Mouse (Mus musculus) monocyte, adult 2 months (primary cell): ENCODE data around the gene Klf8.
"Not testable (repeated sequence)": the region's sequence is repeated elsewhere in the genome, so short reads cannot be mapped to it uniquely, and the experiment has no call there.

Source experiments
- DNase-seq, 2 experiments: peaks; one replicate each; pipeline ENCODE4 v3.0.0; 2022; ENCODE audit warnings: low spot score in 2 of 2, low read depth in 1 of 2

The Klf8 gene

DNA sequence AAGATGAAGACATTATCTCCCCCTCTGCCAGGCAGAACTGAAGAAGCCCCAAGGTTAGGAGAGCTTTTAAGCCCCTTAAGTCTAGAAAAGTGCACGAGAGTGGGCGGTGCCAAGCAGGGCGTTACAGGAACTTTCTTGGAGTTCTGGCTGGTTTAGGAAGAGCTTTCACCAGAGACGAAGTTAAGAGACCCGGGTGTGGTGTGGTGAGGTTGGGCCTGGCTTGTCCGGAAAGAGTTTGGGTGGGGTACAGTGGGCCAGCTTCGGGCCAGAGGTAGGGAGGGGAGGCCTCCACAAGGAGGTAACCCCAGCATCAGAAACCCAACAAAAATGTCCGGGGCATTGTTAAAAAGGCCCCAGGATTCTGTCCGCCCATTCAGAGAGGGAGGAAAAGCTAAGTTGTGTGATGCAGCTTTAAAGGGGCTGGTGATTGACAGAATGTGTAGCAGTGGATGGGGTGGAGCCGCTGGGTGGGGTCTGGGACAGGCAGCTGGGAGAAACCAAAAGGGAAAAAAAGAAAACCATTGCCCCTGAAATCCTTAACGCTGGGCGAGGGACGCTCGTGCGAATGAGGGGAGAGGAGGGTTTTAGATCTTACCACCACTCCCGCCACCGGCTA lies at the start of gene Klf8:
Gene Klf8, plus strand, starts transcription at position 163 of the 616 bp plus-strand sequence.
- DNase-seq, result no peak

DNA sequence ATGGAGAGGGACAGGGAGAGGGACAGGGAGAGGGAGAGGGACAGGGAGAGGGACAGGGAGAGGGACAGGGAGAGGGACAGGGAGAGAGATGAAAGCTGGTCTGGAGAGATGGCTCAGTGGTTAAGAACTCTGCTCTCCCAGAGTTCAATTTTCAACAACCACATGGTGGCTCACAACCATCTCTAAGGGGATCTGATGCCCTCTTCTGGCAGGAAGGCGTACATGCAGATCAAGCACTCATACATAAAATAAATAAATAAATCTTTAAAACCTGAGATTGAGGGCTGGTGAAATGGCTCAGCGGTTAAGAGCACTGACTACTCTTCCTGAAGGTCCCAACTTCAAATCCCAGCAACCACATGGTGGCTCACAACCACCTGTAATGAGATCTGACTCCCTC lies 38.1 kb upstream of the Klf8 start:
- not testable (repeated sequence) for DNase-seq

DNA sequence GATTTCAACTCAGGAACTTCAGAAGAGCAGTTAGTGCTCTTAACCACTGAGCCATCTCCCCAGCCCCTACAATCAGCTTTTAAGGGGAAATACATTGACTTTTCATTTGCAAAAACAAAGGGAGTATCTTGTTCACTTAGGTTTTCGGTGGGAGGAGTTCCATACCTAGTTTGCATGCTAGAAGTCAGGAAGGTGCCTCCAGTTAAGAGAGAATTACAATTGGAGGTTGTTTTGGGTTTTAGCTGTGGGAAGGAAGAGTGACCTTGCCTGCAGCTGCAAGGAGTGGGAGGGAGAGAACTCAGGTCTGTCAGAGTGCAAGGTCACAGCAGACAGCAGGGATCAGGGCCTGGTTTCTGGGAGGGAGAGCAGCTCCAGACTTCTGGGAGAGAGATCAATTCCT lies 26.2 kb upstream of the Klf8 start:
- DNase-seq, result no peak

DNA sequence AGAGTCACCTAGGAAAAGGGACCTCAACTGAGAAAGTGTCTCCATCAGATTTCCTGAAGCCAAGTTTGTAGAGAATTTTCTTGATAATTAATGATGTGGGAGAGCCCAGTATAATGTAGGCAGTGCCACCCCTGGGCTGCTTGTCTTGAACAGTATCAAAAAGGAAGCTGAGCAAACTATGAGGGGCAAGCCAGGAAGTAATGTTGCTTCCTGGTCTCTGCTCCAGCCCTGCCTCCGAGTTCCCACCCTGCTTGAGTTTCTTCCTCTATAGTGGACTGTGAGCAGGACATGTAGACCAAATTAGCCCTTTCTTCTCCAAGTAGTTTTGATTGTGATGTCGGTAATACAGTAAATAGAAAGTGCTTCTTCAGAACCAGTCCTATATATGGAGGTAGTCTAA lies 6.0 kb upstream of the Klf8 start:
- DNase-seq, result no peak

DNA sequence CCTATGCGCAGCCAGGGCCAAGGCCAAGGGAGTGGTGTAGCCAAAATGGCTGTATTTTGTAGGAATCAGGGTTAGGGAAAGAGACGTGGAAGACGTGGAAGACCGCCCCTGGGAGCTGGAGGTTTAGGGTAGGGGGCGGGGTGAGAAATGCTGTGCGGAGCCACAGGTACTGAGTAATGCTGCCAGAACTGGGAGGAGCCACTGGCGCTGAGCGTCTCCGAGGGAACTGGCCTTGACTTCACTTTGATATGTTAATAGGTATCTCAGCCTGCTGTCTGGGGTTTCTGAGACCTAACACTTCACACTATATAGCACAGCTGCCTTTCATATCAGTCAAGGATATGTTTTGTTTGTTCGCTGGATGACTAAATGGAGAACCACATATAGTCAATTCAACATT lies 4.0 kb upstream of the Klf8 start:
- no peak for DNase-seq

DNA sequence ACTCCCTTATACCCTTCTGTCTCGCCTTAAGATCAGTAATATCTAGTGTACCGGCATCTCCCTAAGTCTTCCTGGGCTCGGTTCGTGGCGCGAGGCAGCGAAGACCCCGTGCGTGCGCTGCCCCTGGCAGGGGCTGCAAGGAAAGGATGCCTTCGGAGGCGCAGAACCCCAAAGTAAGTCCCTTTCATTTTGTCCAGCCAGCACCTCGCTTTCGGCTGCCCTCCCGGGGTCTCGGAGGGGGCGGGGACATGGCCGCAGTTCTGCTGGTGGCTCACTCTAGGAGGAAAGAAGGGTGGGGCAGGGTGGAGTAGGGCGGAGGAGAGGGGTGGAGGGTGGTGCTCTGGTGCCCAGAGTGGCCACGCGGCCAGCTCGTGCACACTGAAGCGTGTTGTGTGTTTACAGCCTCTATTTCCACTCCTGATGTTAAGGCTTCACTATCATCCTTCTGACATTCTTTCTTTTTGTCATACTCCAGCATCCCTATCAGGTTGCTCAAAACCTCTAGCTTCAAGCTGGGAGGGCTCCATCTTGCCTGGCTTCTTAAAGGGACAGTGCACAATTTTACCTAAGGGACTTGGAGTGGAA lies 746 bp downstream of the Klf8 start:
- no peak for DNase-seq

DNA sequence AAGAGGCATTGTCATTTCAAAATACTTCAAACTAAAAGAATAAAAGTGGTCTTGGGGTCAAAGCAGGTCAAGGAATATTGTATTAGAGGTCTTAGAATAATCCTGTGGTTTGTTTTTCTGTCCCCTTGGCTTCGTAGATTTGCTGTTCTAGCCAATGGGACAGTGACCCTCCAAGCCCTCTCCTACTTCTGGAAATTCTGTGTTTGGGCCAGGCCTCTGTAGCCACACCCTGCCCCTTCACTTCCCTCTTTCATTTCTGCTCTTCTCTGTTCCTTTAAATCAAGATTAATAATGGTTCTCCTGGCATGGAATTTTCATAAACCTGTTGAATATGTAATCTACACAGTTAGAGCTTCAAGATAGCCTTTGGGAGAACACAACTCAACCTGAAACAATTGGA lies 17.0 kb downstream of the Klf8 start:
- no peak for DNase-seq

DNA sequence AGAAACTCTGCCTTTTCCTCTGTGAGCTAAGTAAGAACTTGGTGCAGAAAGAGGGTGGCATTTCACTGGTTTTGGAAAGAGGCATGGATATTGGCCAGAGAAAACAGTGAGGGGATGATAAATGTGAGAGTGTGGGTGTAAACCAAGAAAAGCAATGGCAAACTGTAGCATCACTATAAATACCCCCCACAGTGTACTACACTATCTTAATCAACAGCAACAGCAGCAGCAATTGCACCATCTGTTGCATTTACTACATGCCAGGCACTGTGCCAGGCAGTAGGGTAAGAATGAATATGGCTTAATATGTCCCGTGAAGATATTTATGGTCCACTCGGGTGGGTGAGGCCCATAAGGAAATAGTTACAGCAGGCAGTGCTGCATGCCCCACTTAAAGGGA lies 18.2 kb downstream of the Klf8 start:
- no peak for DNase-seq

DNA sequence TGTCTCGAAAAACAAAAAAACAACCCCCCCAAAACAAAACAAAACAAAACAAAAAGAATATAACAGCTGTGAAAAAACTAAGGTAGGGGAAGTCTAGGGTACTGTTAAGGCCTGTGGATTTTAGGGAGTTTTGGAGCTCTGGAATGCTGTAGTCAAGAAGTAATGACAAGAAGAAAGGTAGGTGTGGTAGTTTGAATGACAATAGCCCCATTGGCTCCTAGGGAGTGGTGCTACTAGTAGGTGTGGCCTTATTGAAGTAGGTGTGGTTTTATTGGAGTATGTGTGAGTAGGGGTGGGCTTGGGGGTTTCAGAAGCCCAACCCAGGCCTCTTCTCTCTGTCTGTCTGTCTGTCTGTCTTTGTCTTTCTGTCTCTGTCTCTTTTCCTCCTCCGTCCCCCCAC lies 44.9 kb downstream of the Klf8 start:
- no peak for DNase-seq

DNA sequence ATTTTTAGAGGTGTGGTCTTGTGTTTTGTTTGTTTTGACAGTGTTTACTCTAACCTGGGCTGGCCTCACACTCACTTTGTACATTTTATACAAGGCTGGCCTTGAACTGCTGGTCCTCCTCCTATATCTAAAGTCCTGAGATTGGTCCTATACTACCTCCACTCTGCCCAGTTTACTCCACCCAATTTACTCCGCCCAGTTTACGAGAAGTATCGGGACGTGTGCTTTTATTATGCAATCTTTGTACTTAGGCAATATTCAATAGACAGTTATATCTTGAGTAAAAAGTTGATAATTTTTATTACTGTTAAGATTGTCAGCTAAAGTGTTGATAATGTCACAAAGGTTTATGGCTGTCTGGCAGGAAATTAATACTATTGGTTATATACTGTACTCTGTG lies 74.1 kb downstream of the Klf8 start:
- no peak for DNase-seq

DNA sequence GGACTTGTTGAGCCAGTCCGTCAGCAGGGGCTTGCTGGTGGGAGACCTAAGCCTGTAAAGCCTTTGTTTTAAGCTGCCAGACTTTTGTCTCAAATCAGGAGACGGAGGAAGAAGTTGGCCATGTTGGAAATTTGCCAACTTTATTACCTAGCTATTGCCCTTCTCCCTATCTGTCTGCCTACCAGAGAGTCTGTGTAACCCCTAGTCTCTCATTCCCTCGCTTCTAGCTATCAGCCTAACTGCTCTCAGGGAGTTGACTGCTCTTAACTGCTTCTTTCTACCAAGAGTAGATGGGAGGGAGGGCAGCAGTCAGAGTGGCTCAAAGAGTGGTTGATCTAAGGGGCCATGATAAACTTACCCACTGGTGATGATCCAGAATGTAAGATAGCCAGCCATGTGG lies 85.8 kb downstream of the Klf8 start:
- no peak for DNase-seq

DNA sequence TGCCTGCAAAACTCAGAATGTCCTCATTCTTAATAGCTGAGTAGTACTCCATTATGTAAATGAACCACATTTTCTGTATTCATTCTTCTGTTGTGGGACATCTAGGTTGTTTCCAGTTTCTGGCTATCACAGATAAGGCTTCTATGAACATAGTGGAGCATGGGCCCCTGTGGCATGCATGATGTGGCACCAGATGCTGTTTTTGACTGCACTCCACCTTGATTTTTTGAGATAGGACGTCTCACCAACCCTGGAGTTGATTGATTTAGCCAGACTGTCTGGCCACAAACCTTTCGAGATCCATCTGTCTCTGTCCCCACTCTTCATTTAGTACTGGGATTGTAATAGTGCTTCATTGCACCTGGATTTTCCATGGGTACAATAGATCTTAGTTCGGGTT lies 96.9 kb downstream of the Klf8 start:
- not testable (repeated sequence) for DNase-seq

DNA sequence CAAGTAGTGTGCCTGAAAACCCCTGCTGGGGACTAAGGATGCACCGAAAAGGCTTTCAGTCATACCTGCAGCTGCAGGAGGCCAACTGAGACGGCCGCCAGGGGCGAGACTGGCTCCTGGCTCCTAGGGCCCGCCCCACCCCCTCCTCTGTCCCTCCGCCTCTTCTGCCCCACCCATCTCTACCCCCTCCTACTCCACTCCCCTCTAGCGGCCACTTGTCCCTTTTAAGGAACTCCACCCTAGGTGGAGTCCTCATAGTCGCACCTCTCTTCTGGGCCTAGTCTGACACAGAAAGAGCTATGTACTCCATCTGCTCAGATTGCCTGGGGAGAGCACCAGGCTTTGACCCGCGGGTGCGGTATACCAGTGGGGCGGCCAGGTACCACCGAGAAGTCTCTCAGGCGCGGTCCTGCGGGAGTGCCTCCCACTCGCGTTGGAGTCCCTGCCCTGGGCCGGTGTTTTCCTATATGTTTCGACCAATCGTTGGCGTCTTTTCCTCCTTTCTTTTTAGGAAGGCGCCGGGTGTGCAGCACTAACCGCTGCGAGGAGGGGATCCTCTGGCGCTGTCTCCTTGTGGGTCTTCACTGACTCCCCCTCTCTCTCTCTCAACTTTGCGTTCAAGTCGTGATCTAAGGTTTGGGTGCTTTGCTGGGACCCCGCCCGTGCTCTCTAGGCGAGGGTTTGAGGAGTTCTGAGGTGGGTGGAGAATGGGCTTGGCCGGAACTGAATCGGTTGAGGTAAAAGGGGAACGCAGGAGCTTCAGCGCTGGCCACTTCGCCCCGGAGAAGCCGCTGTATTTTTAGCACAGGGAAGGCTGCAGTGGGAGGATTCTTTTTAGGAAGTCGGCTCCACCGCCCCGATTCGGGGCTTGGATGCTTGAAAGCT lies 122.3 kb downstream of the Klf8 start:
- peak in 1 of 2 experiments; percentile 1 for DNase-seq

DNA sequence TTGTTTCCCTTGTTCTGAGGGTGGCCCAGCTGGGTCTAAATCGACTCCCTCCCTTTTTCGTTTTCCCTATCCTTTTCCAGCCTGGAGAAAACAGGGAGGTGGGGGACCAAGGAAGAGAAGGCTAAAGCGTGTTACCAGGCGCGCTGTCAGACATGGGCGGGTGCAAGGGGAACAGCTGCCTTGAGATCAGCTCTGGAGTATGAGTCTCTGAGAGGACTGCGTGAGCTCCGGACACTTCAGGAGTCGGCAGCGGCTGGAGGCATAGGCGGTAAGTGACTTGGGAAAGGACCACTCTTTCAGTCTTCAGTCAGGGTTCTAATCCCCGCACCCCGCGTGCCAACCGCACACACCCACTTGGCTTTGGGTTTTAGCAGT lies 122.9 kb downstream of the Klf8 start:
- DNase-seq, result no peak

DNA sequence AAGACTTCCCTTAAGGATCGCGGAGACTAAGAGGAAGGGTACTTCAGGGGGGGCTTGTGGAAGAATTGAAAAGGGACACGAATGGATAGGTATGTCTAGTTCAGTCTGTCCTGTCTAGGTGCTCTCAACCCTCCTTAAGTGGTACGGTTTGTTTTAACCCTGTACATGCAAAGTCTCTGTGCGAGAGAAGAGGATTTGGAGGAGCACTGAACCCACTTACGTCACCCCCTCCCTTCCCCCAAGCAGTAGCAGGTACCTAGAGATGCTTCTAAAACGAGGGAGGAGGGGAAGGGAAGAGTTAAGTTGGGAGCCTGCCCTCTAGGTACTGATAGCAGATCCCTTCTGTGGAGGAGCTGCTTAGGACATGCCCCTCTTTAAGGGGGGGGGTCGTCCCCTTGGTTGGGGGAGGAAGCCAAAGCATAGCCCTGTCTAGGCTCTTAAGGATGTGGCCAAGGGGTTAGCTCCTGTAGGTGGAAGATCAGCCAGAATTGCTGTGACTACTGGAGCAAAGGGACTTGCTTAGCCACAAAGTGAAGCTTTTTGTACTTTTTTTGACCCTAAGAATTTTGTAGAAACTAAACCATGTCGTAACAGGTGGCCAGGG lies 123.5 kb downstream of the Klf8 start:
- no peak for DNase-seq

DNA sequence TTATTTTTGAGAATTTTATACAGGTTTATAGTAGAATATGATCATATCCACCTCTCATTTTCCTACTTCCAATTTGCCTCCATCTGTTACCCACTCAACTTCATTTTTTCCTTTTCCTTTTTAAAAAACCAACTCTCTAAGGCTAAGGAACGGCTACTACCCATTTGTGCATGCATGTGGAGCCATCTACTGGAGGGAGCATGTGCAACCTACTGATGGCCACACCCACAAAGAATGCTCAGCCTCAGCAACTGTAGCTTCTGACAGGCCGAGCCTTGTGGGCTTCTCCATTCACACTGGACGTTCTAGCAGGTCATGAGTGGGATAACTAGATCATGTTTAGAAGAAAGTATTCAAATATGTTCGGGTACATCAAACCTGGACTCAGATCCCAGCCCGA lies 129.5 kb downstream of the Klf8 start:
- DNase-seq, result no peak

DNA sequence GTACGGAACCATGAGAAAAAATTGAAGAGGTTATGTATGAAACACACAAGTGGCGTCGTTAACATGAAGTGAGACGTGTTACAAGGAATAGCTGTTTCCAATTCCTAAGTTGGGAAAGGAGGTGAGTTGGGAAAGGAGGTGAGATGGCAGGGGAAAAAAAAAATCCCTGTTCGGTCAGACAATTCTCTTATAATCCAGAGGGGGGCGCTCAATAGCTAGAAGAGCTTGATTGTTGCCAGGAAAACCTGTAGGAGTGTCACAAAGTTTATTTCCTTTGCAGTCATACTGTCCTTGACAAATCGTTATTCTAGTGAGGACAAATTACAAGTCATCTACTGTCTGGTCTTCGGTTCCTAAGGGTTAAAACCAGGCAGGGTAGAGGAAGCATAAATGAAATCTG lies 132.5 kb downstream of the Klf8 start:
- no peak for DNase-seq

DNA sequence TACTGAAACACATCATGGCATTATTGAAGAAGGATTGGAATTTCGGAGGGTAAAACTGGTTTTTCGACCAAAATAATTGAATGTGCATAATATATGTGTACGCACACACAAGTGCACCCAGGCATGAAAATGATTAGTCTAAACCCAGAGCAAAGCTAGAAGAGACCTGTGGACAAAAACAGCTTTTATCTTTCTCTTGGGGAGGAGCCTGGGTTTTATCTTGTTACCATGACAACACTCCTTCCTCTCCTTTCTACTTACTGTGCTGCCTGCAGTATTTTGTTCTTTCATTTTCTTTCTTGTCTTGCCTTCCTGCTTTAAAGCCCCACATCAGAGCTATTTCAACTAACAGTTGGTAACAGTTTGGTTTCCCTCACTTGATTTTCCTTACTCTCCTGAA lies 137.8 kb downstream of the Klf8 start:
- DNase-seq, result no peak

DNA sequence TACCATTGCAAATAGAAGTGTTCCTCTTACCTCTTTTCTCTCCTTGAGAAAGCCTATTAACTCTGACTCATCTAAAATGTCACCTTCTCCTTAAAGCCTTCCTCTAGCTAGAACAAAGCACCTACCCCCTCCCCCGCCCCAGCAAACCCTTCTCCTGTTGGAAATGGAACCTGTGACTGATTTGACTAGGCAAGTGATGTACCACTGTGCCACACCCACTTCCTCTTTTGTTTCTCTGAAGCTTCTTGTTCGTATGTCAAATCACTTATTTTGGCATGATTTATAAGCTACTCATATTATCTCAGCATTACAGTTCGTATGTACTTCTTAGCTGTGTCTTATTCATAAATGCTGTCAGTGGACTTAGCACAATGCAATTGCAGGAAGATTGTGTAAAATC lies 144.5 kb downstream of the Klf8 start:
- DNase-seq, result no peak

DNA sequence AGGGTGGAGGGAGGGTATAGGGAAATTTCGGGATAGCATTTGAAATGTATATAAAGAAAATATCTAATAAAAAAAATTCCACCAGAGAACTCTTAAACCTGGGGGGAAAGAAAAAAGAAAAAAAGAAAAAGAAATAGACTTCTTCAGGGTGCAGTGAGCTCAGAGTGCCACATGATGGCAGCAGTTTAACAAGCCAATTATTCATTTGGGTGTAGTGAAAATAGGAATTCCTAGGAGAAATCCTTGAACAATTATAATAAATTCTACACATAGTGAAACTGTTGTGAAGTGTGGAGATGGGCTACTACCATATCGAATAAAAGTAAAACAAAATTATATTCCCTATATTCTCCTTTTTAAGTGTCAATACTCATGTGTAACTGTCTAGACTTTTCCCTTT lies 152.0 kb downstream of the Klf8 start:
- no peak for DNase-seq

DNA sequence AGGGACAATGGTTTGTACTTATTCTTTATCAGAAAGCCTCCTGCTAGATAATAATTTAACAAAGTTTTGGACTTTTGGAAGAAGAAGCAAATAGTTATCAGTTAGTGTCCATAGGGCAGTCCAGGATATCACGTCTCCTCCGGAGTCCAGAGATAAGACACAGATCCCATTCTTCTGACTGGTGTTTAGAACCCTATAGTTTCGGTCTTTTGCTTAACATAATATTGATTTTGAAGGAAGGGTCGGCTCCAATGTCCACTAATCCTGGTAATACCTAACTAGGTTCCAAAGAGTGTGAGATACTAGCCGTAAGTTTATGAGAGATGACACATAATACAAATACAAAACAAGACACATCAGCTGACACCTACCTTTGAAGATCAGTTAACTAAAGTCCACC lies 179.8 kb downstream of the Klf8 start:
- DNase-seq, result no peak

DNA sequence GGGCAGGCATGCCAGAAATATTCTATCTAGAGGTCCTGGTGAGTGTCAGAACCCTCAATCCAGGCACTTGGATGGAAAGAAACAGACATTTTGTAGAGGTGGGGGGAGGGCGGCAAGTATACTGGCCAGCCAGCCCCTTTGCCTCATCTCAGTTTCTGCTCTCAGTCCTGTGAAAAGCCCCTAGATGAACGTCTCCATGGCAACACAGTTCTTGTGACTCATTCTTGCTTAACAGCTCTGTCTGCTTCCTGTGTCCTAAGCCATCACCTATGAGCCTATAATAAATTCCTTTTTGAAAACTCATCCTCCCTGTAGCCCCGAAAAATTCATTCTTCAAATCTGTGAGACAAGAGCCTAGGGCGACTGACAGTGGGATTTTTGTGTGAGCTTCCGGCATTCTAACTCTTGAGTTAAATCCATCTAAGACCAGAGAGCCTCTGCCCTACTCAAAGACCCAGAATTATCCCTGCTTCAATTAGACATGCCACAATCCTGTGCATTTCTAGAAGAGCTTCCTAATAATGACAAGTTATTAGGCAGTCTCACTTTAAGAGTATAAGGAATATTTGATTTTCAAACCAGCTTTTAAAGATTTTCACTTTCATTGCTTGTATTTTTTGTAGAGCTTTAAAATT lies 196.5 kb downstream of the Klf8 start:
- DNase-seq, result no peak
